Mouse (Mus musculus) heart, postnatal 14 days (tissue): ENCODE data around the gene Sh3pxd2a. TPM values are rescaled to one million over a fixed set of nuclear protein-coding genes. Genes with fewer than 3 reads are reported as not detected.

Source experiments
- DNase-seq, 2 experiments: peaks; one replicate each; pipeline ENCODE4 v3.0.0; 2021 to 2022
- intact Hi-C: fragments of 180-260 bp; cut with DNase I; formaldehyde crosslinking; loops from one replicate; pipeline ENCODE4 v1.15.1; 2025
- total RNA-seq, 2 experiments: library from RNA; stranded (reverse); gene quantifications; 2 replicates each; pipeline ENCODE4 v1.2.3; 2021

The Sh3pxd2a gene
- total RNA-seq, 2 experiments from 2014 or later, result 75.2 to 75.9 TPM

GRCm38 (mm10) chr19:47303128-47303527 is 161.1 kb downstream of the Sh3pxd2a start:
- DNase-seq, result peak in 1 of 2 experiments; percentile 41
- intact Hi-C loops, result no loop called here

- intact Hi-C loops, result no loop called here
- no peak for DNase-seq
Measured at GRCm38 (mm10) chr19:47302191-47302852, 161.9 kb downstream of the Sh3pxd2a start.

DNA sequence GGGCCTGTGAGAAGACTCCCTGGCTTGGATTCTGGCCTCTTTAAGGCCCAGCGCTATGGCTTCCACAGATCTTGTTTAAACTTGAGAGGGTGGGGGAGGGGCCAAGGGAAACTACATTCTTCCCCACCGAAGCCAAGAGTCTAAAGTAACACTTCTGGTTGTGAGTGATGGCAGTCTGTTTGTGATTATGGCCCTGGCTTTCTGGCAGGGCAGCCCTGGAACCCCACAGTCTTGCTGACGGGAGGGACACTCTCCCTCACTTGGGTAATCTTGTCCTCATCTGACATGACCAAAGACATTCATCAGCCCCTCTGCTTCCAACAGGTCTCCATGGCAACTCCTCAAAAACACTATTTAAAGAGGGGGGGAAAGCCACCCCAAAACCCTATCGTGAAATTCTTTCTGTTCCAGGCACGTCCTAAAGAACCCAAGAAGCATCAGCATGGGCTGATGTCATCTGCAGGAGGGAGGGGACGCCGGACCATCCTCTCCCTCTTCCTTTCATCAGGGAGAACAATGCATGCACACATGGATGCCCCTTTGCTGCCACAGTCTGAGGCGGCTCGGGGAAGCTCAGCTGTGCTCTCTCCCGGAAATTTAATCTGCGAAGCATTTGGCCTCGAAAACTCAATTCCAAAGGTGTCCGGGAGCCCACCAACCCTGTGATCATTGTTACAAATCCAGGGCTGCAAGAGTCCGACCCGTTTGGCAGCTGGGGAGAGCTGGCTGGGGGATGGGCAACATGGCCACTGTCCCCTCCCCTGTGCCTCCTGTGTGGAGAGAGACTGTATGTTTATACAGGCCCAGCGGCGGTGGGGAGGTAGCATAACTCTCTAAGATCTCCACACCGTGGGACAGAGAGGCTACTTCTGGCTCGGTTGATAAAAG is 162.7 kb downstream of the Sh3pxd2a start:
- DNase-seq, result no peak
- intact Hi-C loops, result no loop called here

DNA sequence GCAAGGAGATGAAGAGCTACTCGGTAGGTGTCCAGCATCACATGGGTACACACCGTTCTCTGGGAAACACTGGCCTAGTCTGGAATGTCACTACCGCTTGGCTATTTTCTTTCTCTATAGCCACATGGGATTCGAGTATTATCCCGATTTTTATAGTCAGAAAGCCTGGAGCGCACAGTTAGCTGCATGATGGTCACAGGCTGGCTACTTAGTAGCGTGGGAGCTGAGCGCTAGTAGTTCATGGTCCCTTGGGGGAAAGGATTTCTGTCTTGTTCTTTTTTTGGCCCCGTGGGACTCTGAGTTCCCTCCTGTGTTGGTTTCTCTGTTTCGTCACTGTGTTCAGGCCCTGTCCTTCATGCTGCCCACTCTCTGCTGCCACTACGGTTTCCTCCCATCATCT is 166.1 kb downstream of the Sh3pxd2a start:
- DNase-seq, result no peak
- intact Hi-C loops, result no loop called here

- DNase-seq, result peak; percentile 61 to 65
Measured at GRCm38 (mm10) chr19:47292451-47292951, 171.7 kb downstream of the Sh3pxd2a start.

DNA sequence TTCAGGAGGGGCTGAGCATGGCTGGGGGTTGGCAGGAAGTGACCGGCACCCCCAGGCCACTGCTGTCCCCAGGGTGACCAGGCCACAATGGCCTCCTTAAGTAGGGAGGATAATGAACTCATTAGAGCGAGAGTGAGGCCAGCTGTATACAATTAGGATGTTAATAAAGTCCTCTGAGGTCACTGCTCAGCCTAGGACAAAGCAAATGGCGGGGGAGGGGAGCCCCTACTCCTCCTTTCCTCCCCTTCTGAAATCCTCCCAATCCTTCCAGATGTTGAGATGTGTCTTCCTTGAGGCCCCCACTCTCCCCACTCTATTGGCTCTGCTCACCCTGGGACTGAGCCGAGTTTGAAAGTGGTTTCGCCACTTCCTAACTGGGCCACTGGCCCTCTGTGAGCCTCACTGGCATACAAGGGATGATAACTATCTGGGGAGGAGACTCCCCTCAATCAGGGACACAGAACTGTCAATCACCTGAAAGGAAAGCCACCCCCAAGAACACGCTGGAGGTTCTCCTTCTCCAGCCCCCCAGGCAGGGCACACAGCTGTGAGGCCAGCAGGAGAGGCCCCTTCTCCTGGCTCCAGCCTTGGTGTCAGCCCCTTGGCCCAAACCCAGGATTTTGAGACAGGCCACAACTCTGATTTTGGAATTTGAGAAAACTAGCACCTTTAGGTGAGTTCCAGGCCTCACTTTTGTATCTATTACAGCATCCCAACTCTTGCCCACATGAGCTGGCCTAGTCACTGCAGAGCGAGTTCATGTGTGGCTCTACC is 172.7 kb downstream of the Sh3pxd2a start:
- intact Hi-C loops, result no loop called here
- DNase-seq, result peak; percentile 35 to 56

More at GRCm38 (mm10) chr19:47292451-47292951, 171.7 kb downstream of the Sh3pxd2a start:
- intact Hi-C loops, result no loop called here

- intact Hi-C loops, result no loop called here
- no peak for DNase-seq
Measured at GRCm38 (mm10) chr19:47286886-47287450, 177.2 kb downstream of the Sh3pxd2a start.

- intact Hi-C loops, result no loop called here
- DNase-seq, result no peak
Measured at GRCm38 (mm10) chr19:47285581-47285980, 178.6 kb downstream of the Sh3pxd2a start.

- intact Hi-C loops, result no loop called here
Measured at GRCm38 (mm10) chr19:47282688-47283215, 181.4 kb downstream of the Sh3pxd2a start.

GRCm38 (mm10) chr19:47282050-47282454 is 182.1 kb downstream of the Sh3pxd2a start:
- DNase-seq, result peak; percentile 38 to 51
- intact Hi-C loops, result no loop called here

More at GRCm38 (mm10) chr19:47282688-47283215, 181.4 kb downstream of the Sh3pxd2a start:
- DNase-seq, result no peak

GRCm38 (mm10) chr19:47280894-47281293 is 183.3 kb downstream of the Sh3pxd2a start:
- intact Hi-C loops, result loop anchor here (2.0 kb wide), 1 partner anchor 34 kb away; no protein-coding TSS in a partner anchor
- peak; percentile 55 to 64 for DNase-seq

DNA sequence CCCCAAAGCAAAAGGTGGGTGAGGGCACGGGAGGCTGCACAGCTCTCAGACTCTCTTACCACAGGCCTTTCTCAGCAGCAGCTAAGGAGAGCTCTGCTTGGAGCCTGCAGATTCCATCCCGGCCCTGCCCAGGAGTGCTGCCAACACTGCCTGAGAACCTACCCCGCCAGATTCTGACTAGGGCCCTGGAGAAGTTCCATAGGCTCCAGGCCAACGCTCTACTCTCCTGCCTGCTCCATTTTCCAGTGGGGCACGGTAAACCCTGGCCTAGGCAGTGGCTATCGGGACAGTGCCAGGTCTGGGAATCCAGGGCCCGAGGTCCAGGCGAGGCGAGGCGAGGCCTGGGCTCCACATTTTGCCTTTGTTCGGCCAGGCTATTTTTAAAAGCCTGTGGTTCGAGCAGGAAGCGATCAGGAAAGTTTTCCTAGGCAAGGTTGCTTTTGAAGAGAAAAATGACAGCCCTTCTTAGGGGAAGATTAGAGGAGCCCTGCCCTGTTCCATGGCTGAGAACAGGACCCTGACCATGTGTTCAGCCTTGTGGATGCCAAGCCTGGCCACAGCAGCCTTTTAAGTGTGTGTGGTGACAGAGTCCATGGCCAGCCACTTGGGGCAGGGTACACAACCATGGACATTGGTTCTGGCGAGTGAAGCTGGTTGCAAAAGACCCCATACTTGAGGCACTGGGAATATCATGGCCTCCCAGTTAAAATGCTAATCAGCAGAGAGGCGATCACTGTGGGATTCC is 184.2 kb downstream of the Sh3pxd2a start:
- intact Hi-C loops, result loop anchor here (2.0 to 10.0 kb wide), 2 partner anchors 35 to 195 kb away; no protein-coding TSS in a partner anchor
- peak; percentile 87 to 93 for DNase-seq

DNA sequence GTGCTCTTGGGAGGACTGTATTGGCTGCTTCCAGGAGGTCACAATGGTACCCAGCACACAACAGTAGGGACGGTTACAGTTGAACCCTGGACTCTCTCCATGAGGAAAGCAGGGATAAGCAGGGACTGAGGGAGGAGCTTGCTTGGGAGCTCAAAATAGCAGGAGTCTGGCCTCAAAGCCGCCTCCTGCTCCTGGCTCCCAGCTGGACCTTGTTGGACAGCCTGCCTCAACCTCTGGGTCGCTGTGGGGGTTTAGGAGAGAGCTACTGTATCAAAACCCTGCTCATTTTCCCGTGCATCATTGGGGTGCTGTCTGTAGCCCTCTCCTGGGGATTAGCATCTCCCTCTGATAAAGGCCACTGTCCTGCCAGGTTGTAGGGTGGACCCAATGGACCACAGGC is 184.8 kb downstream of the Sh3pxd2a start:
- intact Hi-C loops, result loop anchor here (10.0 kb wide), 1 partner anchor 195 kb away; no protein-coding TSS in a partner anchor
- peak; percentile 51 to 52 for DNase-seq

DNA sequence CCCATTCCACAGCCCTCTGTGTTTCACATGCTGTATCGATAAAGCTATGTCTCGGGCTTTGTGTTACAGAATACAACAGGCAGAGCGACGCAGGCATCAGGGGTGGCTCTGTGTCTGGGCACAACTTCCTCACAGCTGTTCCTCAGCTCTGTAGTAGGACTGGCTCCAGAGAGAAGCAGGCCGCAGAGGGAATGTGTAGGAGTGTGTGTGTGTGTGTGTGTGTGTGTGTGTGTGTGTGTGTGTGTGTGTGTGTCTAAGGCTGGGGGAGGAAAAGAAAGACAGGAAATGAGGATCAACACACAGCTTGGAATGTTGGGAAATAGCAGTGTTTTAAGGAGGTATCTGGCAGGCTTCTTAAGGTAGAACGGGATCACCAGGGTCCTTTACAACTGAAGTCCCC is 187.5 kb downstream of the Sh3pxd2a start:
- intact Hi-C loops, result loop anchor here (10.0 kb wide), 1 partner anchor 198 kb away; no protein-coding TSS in a partner anchor

GRCm38 (mm10) chr19:47270520-47270919 is 193.7 kb downstream of the Sh3pxd2a start:
- DNase-seq, result no peak
- intact Hi-C loops, result loop anchor here (10.0 kb wide), 1 partner anchor 204 kb away; no protein-coding TSS in a partner anchor

More for the DNA sequence above, 187.5 kb downstream of the Sh3pxd2a start:
- DNase-seq, result peak; percentile 56 to 60

DNA sequence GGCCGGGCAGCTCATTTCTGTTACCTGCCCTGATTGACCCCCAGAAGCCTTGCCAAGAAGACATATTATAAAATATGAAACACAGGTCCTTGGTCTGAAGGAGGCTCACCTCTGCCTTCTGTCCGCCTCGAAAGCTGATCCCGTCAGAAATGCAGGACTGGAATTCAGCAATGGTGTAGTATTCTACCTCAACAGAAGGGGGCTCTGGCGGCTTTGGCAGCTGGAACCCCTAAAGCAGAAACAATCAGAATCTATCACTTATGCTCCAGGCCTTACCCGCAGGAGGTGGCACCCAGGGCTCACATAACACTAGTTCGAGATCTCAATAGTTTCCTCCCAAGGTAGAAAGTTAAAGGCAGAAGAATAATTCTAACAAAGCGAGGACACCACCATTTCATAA is 194.5 kb downstream of the Sh3pxd2a start:
- intact Hi-C loops, result loop anchor here (10.0 kb wide), 1 partner anchor 205 kb away; no protein-coding TSS in a partner anchor
- DNase-seq, result peak in 1 of 2 experiments; percentile 54

GRCm38 (mm10) chr19:47267066-47267465 is 197.1 kb downstream of the Sh3pxd2a start:
- intact Hi-C loops, result no loop called here
- DNase-seq, result no peak

DNA sequence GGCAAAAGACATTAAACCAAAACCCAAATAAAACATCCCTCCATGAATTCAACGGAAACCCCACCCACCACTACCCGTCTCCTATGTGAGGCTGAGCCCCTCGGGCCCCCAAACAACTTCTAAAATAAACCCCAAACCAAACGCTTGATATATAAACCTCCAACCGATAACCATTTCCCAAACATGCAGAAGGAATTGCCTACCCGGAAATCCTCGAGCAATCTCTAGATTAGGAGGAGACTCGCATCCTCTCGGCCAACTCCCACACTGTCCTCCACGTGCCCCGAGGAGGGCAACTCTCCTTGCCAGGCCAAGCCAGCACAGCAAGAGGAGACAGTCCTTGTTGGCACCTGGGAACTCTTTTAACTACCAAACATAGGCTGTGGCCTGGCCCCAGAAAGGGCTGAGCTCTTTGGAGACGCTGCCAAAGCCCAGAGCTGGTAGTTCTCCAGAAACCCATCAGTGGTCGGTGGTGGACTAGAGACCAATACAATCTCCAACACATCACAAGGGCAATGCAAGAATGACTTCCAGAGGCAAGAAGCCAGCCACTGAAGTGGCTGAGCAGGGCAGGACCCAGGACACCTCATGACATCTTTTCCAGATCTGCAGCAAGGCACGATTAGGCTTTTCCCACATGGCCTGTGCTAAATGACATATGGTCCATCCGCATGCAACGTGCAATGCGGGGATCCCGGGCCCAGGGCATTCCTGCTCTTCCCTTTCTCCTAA is 198.0 kb downstream of the Sh3pxd2a start:
- intact Hi-C loops, result no loop called here

More for the DNA sequence above, 198.0 kb downstream of the Sh3pxd2a start:
- DNase-seq, result no peak
